Mouse (Mus musculus): Measurements from ENCODE around the gene Cmtr2. TPM values are rescaled to one million over a fixed set of nuclear protein-coding genes. Genes with fewer than 3 reads are reported as not detected.

Gene Cmtr2
- polyA plus RNA-seq, 1 experiment from 2014 or later: 6.4 TPM

Other genes with a start within 250 kb of the Cmtr2 start
- gene Tat, start 225.2 kb upstream of the Cmtr2 start, polyA plus RNA-seq (2015; fragmentation: Nextera tagmentation; extraction: Ambion mirVana): 0.09 and 0.12 TPM in 2 replicates
- 1.6 and 2.1 TPM in 2 replicates for gene Chst4, start 175.9 kb upstream of the Cmtr2 start, polyA plus RNA-seq (2015; fragmentation: Nextera tagmentation; extraction: Ambion mirVana)
- gene Zfp612, start 135.9 kb upstream of the Cmtr2 start, polyA plus RNA-seq (2015; fragmentation: Nextera tagmentation; extraction: Ambion mirVana): 5.9 and 6.1 TPM in 2 replicates
- not detected in 2 replicates for gene Gm21964, start 114.5 kb upstream of the Cmtr2 start, polyA plus RNA-seq (2015; fragmentation: Nextera tagmentation; extraction: Ambion mirVana)
- gene Gm17720, start 112.9 kb upstream of the Cmtr2 start, polyA plus RNA-seq (2015; fragmentation: Nextera tagmentation; extraction: Ambion mirVana): not detected in 2 replicates
- gene Calb2, start 47.5 kb upstream of the Cmtr2 start, polyA plus RNA-seq (2015; fragmentation: Nextera tagmentation; extraction: Ambion mirVana): 0.47 and 1.2 TPM in 2 replicates
- 0.11 and 0.17 TPM in 2 replicates for gene Hydin, start 51.3 kb downstream of the Cmtr2 start, polyA plus RNA-seq (2015; fragmentation: Nextera tagmentation; extraction: Ambion mirVana)